Mouse (Mus musculus) pancreas, adult 10 weeks (tissue): ENCODE results near the gene Cntnap1. TPM values are rescaled to one million over a fixed set of nuclear protein-coding genes. Genes with fewer than 3 reads are reported as not detected.

Experiments
- polyA plus RNA-seq: library from polyadenylated mRNA; stranded (reverse); fragments of 350-450 nt; fragmentation: Illumina TruSeq; extraction: RNeasy Lipid Tissue Mini Kit (QIAGEN cat#74804); gene quantifications from one replicate; pipeline ENCODE4 v1.2.3, GENCODE M21; 2015; ENCODE audit warnings: low read depth, low replicate concordance; ENCODE audit not compliant: insufficient read depth

Cntnap1 gene
- 1.2 TPM for polyA plus RNA-seq

DNA sequence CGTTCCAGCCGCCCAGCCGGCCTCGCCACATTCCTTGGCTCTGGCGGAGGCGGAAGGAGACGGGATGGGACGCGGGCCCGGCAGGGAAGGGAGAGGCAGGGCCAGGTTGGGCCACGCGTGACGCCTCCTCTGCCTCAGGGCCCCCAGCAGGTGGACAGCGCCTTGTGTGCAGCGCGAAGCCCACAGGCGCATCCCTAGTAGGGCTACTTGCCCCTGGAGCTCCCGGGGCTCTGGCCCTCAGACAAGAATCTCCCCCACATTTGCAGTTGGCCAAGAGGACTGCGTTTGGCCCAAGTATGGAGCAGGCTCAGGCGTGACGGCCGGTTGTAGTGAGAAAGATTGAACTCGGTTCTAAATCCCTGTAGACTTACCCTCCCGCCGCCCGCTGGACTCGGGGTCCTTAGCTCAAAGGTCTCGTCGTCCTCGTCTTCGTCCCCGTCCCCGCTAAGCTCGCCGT lies at the start of gene Cntnap1:
Gene Cntnap1 (plus strand): TSS at position 170 of the 457 bp plus-strand sequence.

DNA sequence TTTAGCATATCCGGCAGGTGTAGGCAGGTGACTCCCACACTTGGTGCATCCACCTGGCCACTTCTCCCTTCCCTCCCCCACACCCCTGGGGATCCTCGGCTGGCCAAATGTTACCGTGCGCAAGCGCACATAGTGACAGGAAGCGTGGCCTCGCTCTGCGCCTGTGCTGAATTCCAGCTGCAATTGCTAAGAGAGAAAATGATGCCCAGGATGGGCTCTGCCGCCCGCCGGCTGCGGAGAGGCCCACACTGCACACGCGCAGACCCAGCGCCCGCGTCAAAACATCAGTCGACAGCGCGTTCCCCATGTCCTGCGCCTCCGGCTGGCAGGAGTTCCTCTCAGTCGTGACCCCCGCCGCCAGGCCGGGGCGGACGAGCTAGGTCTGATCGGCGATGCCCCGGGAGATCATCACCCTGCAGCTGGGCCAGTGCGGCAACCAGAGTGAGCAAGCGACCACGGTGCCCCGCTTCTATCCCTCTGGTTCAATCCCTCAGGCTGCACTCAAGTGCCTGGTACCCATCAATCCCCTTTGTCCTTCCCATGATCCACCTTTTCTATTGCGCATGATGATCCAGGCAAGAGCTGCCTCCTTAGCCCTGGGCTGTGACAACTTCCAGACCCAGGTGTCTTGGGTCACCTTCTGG lies 14.5 kb upstream of the Cntnap1 start, which contains the start of gene Tubg2:
Gene Tubg2 (plus strand): TSS at position 180 of the 644 bp plus-strand sequence.

DNA sequence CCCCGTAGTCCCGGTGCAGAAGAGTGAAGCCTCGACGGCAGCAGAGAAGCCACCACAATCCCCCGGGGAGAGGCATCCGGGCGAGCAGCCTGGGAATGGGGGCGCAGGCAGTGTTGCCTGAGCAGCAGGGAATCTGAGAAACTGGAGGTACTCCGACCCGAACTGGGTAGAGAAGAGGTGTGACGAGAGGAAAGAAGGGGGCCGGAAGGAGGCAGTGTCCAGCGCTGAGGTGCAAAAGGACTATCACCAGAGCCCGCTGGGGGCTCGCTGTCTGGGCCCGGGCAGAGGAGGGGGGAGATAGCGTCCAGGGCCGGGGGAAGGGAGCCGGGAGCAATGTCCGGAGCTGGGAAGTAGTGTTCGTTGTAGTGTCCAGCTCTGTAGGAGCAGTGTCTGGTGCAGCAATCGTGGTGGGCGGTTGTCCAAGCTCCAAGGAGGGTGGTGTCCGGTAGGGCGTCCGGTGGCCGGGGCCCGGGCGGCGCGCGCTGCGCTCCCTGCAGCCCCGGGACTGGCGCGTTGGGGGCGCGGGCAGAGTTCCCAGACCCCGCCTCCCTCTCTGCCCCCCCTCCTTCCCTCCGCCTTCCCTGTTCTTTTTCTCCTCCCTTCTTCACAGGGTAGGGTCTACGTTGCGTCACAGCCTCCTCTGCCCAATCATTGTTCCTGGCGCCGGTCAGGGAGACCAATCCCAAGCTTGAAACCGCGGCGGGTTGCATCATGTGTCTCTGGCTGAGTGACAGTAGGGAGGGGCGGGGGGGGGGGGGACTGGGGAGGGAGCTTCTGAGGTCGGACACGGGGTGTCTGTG lies 688 bp downstream of the Cntnap1 start, which contains the start of gene Plekhh3:
Gene Plekhh3 (minus strand): TSS at position 541 of the 800 bp plus-strand sequence.

DNA sequence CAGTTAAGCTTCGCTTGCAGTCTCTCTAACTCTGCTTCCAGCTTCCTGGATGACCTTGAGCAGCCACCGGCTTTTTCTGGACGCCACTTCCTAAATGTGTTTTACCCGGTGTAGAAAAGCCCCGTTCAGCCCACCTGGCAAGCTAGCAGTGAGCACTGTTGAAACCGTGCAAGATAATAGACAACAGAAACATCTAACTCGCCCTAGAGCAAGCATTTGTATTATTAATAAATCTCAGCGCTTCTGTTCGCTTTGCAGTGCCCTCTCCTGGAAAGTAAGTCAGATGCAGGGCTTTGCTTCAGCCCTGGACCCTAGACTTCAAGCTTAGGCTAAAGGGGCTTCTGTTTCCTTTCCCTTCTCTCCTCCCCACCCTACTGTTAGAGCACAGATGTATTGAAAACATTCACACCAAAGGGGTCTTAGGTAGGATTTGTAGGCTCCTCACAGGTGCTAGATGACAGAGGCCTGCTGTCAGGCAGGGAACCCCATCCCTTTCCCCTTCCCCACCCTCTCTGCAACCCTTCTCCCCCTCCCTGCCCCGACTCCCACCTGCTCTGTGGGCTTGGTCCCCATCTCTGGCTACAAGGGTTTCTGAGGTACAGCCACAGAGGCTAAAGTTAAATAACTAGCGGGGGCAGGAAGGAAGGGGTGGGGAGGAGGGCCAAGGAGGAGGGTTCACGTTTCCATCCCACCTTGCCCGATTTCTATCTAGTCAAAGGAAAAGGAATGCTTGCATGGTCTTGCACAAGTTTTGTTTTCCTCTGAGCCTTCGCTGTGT lies 4.7 kb downstream of the Cntnap1 start, which contains the start of gene Ccr10:
Gene Ccr10 (minus strand): TSS at position 593 of the 778 bp plus-strand sequence.

DNA sequence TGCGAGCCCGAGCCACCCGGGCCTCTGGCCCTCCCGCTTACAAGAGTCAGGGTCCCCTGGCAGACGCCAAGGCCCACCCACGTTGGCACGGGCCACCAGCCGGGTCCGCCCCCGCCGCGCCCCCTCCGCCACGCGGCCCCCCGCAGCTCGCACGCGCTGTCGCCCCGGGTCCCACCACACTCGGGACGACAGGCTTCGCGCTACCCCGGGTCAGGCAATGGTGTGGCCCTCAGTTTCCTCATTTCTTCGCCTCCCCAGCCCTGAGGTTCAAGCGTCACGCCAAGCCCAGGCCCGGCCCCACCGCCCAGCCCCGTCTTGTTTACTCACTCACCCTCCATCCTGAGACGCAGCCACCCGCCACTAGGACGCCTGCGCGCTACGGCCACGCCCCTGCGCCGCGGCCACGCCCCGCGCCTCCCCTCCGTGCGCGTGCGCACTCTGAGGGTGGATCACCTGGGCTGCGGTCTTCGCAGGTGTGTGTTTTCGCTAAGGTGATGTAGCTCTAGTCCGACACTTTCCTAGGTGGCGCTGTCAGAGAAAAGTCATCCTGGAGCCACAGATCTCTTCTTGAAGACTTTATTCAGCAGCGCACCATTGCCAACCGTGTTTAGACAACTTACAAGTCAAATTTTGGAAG lies 55.9 kb downstream of the Cntnap1 start, which contains the start of gene Ezh1:
Gene Ezh1 (minus strand): TSS at position 399 of the 637 bp plus-strand sequence.

Other genes with a start within 250 kb of the Cntnap1 start
- 16.6 TPM for gene Stat3, start 231.0 kb upstream of the Cntnap1 start, polyA plus RNA-seq
- gene Cavin1, start 199.6 kb upstream of the Cntnap1 start, polyA plus RNA-seq = 54.5 TPM
- gene Atp6v0a1, start 161.1 kb upstream of the Cntnap1 start, polyA plus RNA-seq = 9.5 TPM
- gene Naglu, start 100.5 kb upstream of the Cntnap1 start, polyA plus RNA-seq = 5.2 TPM
- not detected for gene Hsd17b1, start 92.1 kb upstream of the Cntnap1 start, polyA plus RNA-seq
- 12.0 TPM for gene Coasy, start 88.0 kb upstream of the Cntnap1 start, polyA plus RNA-seq
- 13.6 TPM for gene Mlx, start 83.2 kb upstream of the Cntnap1 start, polyA plus RNA-seq
- gene Psmc3ip, start 75.1 kb upstream of the Cntnap1 start, polyA plus RNA-seq = 0.89 TPM
- 11.9 TPM for gene Retreg3, start 50.6 kb upstream of the Cntnap1 start, polyA plus RNA-seq
- 7.6 TPM for gene Tubg1, start 50.6 kb upstream of the Cntnap1 start, polyA plus RNA-seq
- gene Tubg2, start 14.6 kb upstream of the Cntnap1 start, polyA plus RNA-seq = 1.7 TPM
- gene Plekhh3, start 828 bp downstream of the Cntnap1 start, polyA plus RNA-seq = 4.4 TPM
- gene Ccr10, start 4.9 kb downstream of the Cntnap1 start, polyA plus RNA-seq = not detected
- 9.6 TPM for gene Ezh1, start 55.9 kb downstream of the Cntnap1 start, polyA plus RNA-seq
- gene Ramp2, start 75.5 kb downstream of the Cntnap1 start, polyA plus RNA-seq = 30.5 TPM
- gene Vps25, start 83.2 kb downstream of the Cntnap1 start, polyA plus RNA-seq = 32.2 TPM
- 4.7 TPM for gene Wnk4, start 90.0 kb downstream of the Cntnap1 start, polyA plus RNA-seq
- not detected for gene Cntd1, start 108.5 kb downstream of the Cntnap1 start, polyA plus RNA-seq
- gene Coa3, start 108.6 kb downstream of the Cntnap1 start, polyA plus RNA-seq = 56.2 TPM
- gene Becn1, start 131.8 kb downstream of the Cntnap1 start, polyA plus RNA-seq = 20.4 TPM
- gene Psme3, start 145.7 kb downstream of the Cntnap1 start, polyA plus RNA-seq = 15.3 TPM
- gene Aoc2, start 154.5 kb downstream of the Cntnap1 start, polyA plus RNA-seq = 4.8 TPM
- gene Aoc3, start 160.1 kb downstream of the Cntnap1 start, polyA plus RNA-seq = 8.3 TPM
- gene G6pc, start 197.0 kb downstream of the Cntnap1 start, polyA plus RNA-seq = not detected
- gene Aarsd1, start 247.1 kb downstream of the Cntnap1 start, polyA plus RNA-seq = 7.0 TPM